Mouse (Mus musculus) hindbrain, embryonic 16.5 days (tissue): Measurements from ENCODE around the gene Mei1. TPM values are rescaled to one million over a fixed set of nuclear protein-coding genes. Genes with fewer than 3 reads are reported as not detected.
A peak's percentile ranks its signal among the peaks of the same experiment; 100 is the strongest.

Experiments used
- ATAC-seq: fragments of 200-750 bp; cut with Nextera tagmentation; 2 replicates; pipeline ENCODE4 v1.8.0; 2017; ENCODE audit warnings: moderate TSS enrichment, moderate library complexity
- H3K27ac ChIP-seq: fragments of 300-500 bp; sonication (generic); 2 replicates; pipeline ENCODE4 v1.5.1; 2014; ENCODE audit warnings: low read depth, mild to moderate bottlenecking, control low read depth, low read length, moderate library complexity
- H3K27me3 ChIP-seq: fragments of 300-500 bp; sonication (generic); replicated peaks from 2 replicates; pipeline ENCODE4 v1.6.1; 2014; ENCODE audit warnings: low read length; ENCODE audit not compliant: control insufficient read depth, insufficient read depth
- H3K36me3 ChIP-seq: fragments of 300-500 bp; sonication (generic); 2 replicates; pipeline ENCODE4 v1.6.1; 2014; ENCODE audit warnings: mild to moderate bottlenecking, low read length, moderate library complexity, mixed read lengths; ENCODE audit not compliant: control insufficient read depth, insufficient read depth
- H3K4me1 ChIP-seq: fragments of 300-500 bp; sonication (generic); 2 replicates; pipeline ENCODE4 v1.6.1; 2014; ENCODE audit warnings: low read depth, low read length; ENCODE audit not compliant: control insufficient read depth, insufficient read depth
- H3K4me2 ChIP-seq: fragments of 300-500 bp; sonication (generic); 2 replicates; pipeline ENCODE4 v1.6.1; 2014; ENCODE audit warnings: mild to moderate bottlenecking, low read length, control low read depth, moderate library complexity
- H3K4me3 ChIP-seq: fragments of 300-500 bp; sonication (generic); 2 replicates; pipeline ENCODE4 v1.5.1; 2014; ENCODE audit warnings: mild to moderate bottlenecking, low read length, control low read depth, moderate library complexity
- H3K9ac ChIP-seq: fragments of 300-500 bp; sonication (generic); 2 replicates; pipeline ENCODE4 v1.6.1; 2014; ENCODE audit warnings: low read depth, mild to moderate bottlenecking, control low read depth, low read length, moderate library complexity
- H3K9me3 ChIP-seq: fragments of 300-500 bp; sonication (generic); 2 replicates; pipeline ENCODE4 v1.6.1; 2014; ENCODE audit warnings: mild to moderate bottlenecking, low read length, moderate library complexity; ENCODE audit not compliant: control insufficient read depth
- WGBS: fragments of 180-500 bp; shearing (Covaris S2); extraction: QIAGEN DNeasy Blood & Tissue Kit; methylation state at CpG from one replicate; pipeline ENCODE4 v1.1.7; 2014; 5-methylcytosine and 5-hydroxymethylcytosine counted together
- polyA plus RNA-seq: library from polyadenylated mRNA; unstranded; fragments of >200 nt; fragmentation: Nextera tagmentation; extraction: Ambion mirVana; gene quantifications from 2 replicates; pipeline ENCODE4 v1.2.1, GENCODE M21; 2015

Gene Mei1
- polyA plus RNA-seq, 1 experiment from 2014 or later, result 0.06 TPM

GRCm38 (mm10) chr15:82145851-82146769 is 76.3 kb downstream of the Mei1 start:
- H3K27ac ChIP-seq, result peak overlapping the region; percentile 98
- no peaks in the 10 kb centered on the region for H3K9me3 ChIP-seq
- 0 out of 2 replicates have a peak, but pooled peaks cover 2% of the 10 kb centered on the region for H3K36me3 ChIP-seq
- H3K9ac ChIP-seq, result peak overlapping the region; percentile 39; the same call in 1 of the 2 replicates
- H3K4me2 ChIP-seq, result peak overlapping the region; percentile 51
- H3K4me1 ChIP-seq, result peaks cover 15% of the 10 kb centered on the region
- ATAC-seq, result peak; percentile 19
- H3K27me3 ChIP-seq, result no peaks in the 10 kb centered on the region
- H3K4me3 ChIP-seq, result peak overlapping the region; percentile 84
- 12% methylated on average over 11 of the region's 11 CpGs for WGBS

DNA sequence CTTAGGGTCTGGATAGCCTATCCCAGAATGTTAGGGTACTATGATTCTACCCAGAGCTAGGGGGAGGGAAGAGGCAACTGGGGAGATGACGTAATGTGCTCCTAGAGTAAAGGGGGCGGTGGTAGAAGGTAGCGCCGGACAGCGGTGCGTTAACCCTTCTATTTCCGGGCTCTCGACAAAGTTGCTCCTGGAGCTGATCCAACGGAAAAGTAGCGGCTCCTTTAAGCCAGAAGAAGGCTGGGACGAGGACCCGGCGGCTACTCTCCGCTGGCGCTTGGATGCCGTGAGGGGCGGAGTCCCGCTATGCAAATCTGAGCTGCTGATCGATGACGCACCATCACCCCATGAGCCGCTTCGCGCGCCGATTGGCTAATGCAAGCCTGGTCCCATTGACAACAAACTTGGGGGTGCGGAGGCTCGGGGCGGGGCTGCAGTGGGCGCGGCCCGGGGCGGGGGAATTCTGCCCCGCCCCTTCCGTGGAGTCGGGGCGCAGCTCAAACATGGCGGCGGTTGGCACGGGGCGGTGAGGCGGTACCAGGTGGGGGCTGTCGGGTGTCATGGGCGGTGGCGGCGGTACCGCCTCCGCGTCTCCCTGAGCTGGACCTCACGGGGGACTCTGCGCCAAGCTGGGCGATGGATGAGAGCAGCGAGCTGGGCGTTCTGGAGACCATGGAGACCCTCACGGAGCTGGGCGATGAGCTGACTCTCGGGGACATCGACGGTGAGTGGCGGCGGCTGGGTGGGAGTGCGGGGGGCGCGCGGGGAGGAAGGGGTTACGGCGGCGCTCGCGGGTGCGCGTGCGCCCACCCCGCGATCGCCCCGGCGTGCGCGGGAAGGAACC is 77.2 kb downstream of the Mei1 start, which contains the start of gene Srebf2:
Srebf2 (plus strand) TSS at position 412 of the 841 bp plus-strand sequence.
- no peaks in the 10 kb centered on the region for H3K27me3 ChIP-seq
- peak within 1 kb of the TSS; percentile 98 for H3K27ac ChIP-seq
- peak; percentile 98 for ATAC-seq
- under 1% methylated on average over 67 of the region's 79 CpGs for WGBS
- peak within 1 kb of the TSS; percentile 83 for H3K9ac ChIP-seq
- H3K9me3 ChIP-seq, result no peaks in the 10 kb centered on the region
- peaks cover 15% of the 10 kb centered on the region for H3K4me1 ChIP-seq
- H3K4me3 ChIP-seq, result peak within 1 kb of the TSS; percentile 84
- no peaks in the 10 kb centered on the region for H3K36me3 ChIP-seq
- peak within 1 kb of the TSS; percentile 63 for H3K4me2 ChIP-seq

DNA sequence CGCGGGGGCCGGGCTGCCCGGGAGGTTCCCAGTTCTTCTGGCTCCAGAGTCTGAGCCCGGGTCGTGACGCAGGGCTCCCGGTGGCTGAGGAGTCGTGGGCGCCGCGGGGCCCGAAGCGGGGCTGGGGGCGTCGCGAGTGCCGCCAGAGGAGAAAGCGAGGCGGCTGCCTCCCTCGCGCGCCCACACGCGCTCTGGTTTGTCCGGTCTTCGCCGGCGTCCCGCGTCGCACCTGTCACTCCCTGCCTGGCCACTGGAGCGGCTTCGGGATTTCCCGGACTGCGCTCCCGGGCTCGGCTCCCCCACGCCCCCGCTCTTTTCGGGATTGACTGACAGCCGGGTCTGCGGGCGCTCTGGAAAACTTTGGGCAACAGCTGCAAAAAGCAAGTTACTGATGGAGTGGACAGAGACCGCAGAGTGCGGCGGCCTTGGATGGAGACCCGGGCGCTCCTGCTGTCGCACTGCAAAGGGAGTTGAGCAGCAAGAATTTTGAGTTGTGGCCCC is 77.9 kb downstream of the Mei1 start:
- Histone ChIP-seq H3K4me3 (peak overlapping the region; percentile 84), H3K27me3 (no peaks in the 10 kb centered on the region), H3K4me2 (peak overlapping the region; percentile 63), H3K9me3 (no peaks in the 10 kb centered on the region), H3K4me1 (peaks cover 15% of the 10 kb centered on the region), H3K27ac (peak overlapping the region; percentile 98), H3K36me3 (no peaks in the 10 kb centered on the region), H3K9ac (peak overlapping the region; percentile 83)
- under 1% methylated on average over 24 of the region's 50 CpGs for WGBS
- ATAC-seq, result no peak

GRCm38 (mm10) chr15:82148510-82148911 is 78.7 kb downstream of the Mei1 start:
- Histone ChIP-seq H3K4me1 (peaks cover 15% of the 10 kb centered on the region), H3K9me3 (no peaks in the 10 kb centered on the region), H3K9ac (peak overlapping the region; percentile 83), H3K27ac (peak overlapping the region; percentile 98), H3K27me3 (no peaks in the 10 kb centered on the region), H3K4me2 (peak overlapping the region; percentile 63), H3K4me3 (peak overlapping the region; percentile 84), H3K36me3 (no peaks in the 10 kb centered on the region)
- ATAC-seq, result no peak
- 24% methylated on average over 9 of the region's 9 CpGs for WGBS

DNA sequence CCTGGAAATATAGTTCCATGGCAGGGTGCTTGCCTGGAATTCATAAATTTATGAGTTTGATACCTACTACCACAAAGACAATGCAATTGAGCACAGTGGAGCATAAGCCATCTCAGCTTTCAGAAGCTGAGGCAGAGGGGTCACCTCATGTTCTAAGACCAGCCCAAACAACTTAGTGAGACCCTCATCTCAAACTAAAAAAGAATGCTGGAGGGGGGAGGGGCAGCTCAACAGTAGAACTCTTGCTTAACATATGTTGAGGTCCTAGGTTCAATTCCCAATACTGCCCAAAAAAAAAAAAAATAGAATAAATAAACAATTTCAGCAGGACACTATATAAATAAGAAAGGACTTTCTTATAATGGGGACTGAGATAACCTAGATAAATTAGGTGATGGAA is 80.2 kb downstream of the Mei1 start:
- H3K4me2 ChIP-seq, result no peak overlapping the region
- H3K9ac ChIP-seq, result no peak overlapping the region
- H3K4me1 ChIP-seq, result peaks cover 15% of the 10 kb centered on the region
- H3K4me3 ChIP-seq, result no peak overlapping the region
- ATAC-seq, result no peak
- H3K27ac ChIP-seq, result no peak overlapping the region
- no peaks in the 10 kb centered on the region for H3K27me3 ChIP-seq
- no peaks in the 10 kb centered on the region for H3K36me3 ChIP-seq
- no peaks in the 10 kb centered on the region for H3K9me3 ChIP-seq

DNA sequence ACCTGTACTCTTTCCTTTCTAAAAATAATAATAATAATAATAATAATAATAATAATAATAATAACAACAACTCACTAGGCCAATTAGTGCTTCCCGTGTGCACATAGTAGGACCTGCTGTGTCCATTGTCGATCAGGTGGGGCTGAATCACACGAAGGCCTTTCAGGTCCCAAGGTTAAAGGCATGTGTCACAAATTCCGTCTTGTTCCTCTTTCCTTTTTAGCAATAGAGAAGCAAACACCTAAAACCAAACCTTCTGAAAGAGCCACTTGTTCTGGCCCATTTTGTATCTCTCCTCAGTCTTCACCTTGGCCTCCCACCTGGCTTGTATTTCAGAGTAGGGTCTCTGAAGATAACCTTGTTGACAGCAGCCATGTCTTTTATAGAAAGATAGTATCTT is 81.4 kb downstream of the Mei1 start:
- 93% methylated on average over 4 of the region's 4 CpGs for WGBS
- no peaks in the 10 kb centered on the region for H3K9me3 ChIP-seq
- H3K4me1 ChIP-seq, result peaks cover 15% of the 10 kb centered on the region
- no peak overlapping the region for H3K27ac ChIP-seq
- ATAC-seq, result no peak
- no peak overlapping the region for H3K4me2 ChIP-seq
- H3K9ac ChIP-seq, result no peak overlapping the region
- H3K36me3 ChIP-seq, result no peaks in the 10 kb centered on the region
- no peak overlapping the region for H3K4me3 ChIP-seq
- H3K27me3 ChIP-seq, result no peaks in the 10 kb centered on the region

DNA sequence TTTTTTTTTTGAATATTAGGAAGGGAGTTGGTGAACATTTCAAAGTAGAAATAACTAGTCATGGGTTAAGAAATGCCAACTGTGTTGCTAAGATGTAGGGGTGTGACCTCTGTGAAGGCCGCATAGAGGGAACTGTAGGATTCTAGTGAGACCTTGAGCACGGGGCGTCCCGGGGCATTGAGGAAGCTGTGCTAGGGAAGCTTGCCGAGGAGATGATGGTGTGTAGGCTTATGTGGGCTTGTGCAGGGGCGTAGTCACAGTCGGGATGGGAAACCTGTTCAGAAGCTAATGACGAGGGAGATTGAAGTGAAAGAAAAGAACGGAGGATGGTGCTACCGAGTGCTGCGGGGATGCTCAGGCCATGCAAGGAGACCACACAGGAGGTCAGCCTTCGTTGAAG is 82.2 kb downstream of the Mei1 start:
- peaks cover 13% of the 10 kb centered on the region for H3K4me1 ChIP-seq
- ATAC-seq, result no peak
- H3K27ac ChIP-seq, result no peak overlapping the region

GRCm38 (mm10) chr15:82152435-82152834 is 82.6 kb downstream of the Mei1 start:
- H3K27ac ChIP-seq, result no peak overlapping the region
- no peaks in the 10 kb centered on the region for H3K36me3 ChIP-seq
- ATAC-seq, result no peak
- H3K4me3 ChIP-seq, result no peak overlapping the region
- peaks cover 13% of the 10 kb centered on the region for H3K4me1 ChIP-seq
- H3K4me2 ChIP-seq, result no peak overlapping the region
- H3K9me3 ChIP-seq, result no peaks in the 10 kb centered on the region
- no peak overlapping the region for H3K9ac ChIP-seq
- 87% methylated on average over 7 of the region's 7 CpGs for WGBS
- no peaks in the 10 kb centered on the region for H3K27me3 ChIP-seq

More for the DNA sequence above, 82.2 kb downstream of the Mei1 start:
- Histone ChIP-seq H3K4me2 (no peak overlapping the region), H3K9ac (no peak overlapping the region), H3K4me3 (no peak overlapping the region), H3K27me3 (no peaks in the 10 kb centered on the region), H3K9me3 (no peaks in the 10 kb centered on the region), H3K36me3 (no peaks in the 10 kb centered on the region)
- 88% methylated on average over 12 of the region's 12 CpGs for WGBS

- H3K4me3 ChIP-seq, result no peak overlapping the region
- no peaks in the 10 kb centered on the region for H3K36me3 ChIP-seq
- no peaks in the 10 kb centered on the region for H3K9me3 ChIP-seq
- no peaks in the 10 kb centered on the region for H3K27me3 ChIP-seq
- H3K9ac ChIP-seq, result no peak overlapping the region
- peaks cover 14% of the 10 kb centered on the region for H3K4me1 ChIP-seq
- no peak overlapping the region for H3K4me2 ChIP-seq
- H3K27ac ChIP-seq, result no peak overlapping the region
- WGBS, result 93% methylated on average over 6 of the region's 6 CpGs
- ATAC-seq, result no peak
Measured at GRCm38 (mm10) chr15:82156298-82156697, 86.5 kb downstream of the Mei1 start.
